Mouse (Mus musculus) gastrocnemius, adult 8-10 months (tissue): ENCODE data around the gene Slc22a6. TPM values are rescaled to one million over a fixed set of nuclear protein-coding genes. Genes with fewer than 3 reads are reported as not detected.

Source experiments
- total RNA-seq, 4 experiments: library from RNA; stranded (reverse); gene quantifications; 2 replicates each; pipeline ENCODE4 v1.2.4; 2022

Slc22a6 gene
- total RNA-seq, 4 experiments from 2014 or later, result not detected

Other genes starting within 250 kb of the Slc22a6 start
- gene Slc22a30, start 212.9 kb upstream of the Slc22a6 start, total RNA-seq, result not detected
- not detected for gene Slc22a8, start 26.8 kb upstream of the Slc22a6 start, total RNA-seq
- not detected for gene Chrm1, start 45.8 kb downstream of the Slc22a6 start, total RNA-seq
- 10 to 100 TPM; 29.7 to 37.0 (median 31.1) TPM for gene Slc3a2, start 105.3 kb downstream of the Slc22a6 start, total RNA-seq
- 10 to 100 TPM; 14.0 to 16.7 (median 14.9) TPM for gene Wdr74, start 117.8 kb downstream of the Slc22a6 start, total RNA-seq
- not detected for gene 1700092M07Rik, start 122.7 kb downstream of the Slc22a6 start, total RNA-seq
- 10 to 100 TPM; 12.3 to 19.8 (median 14.9) TPM for gene Stx5a, start 123.4 kb downstream of the Slc22a6 start, total RNA-seq
- gene Nxf1, start 139.0 kb downstream of the Slc22a6 start, total RNA-seq, result 10 to 100 TPM; 24.0 to 34.0 (median 27.7) TPM
- gene Tmem223, start 153.0 kb downstream of the Slc22a6 start, total RNA-seq, result 100 to 1,000 TPM in 3 of 4 experiments, 10 to 100 TPM in 1; 99.3 to 133 (median 107) TPM
- gene Tmem179b, start 156.4 kb downstream of the Slc22a6 start, total RNA-seq, result 10 to 100 TPM in 1 of 4 experiments, 1 to 10 TPM in 3; 6.9 to 10.3 (median 8.8) TPM
- gene Taf6l, start 168.4 kb downstream of the Slc22a6 start, total RNA-seq, result 1 to 10 TPM; 3.6 to 5.0 (median 4.6) TPM
- gene Polr2g, start 180.5 kb downstream of the Slc22a6 start, total RNA-seq, result 10 to 100 TPM; 36.0 to 42.5 (median 37.7) TPM
- 1 to 10 TPM in 1 of 4 experiments, under 1 TPM in 3; 0.82 to 1.1 (median 0.90) TPM for gene Zbtb3, start 184.5 kb downstream of the Slc22a6 start, total RNA-seq
- 10 to 100 TPM; 11.4 to 12.7 (median 11.9) TPM for gene Ttc9c, start 201.3 kb downstream of the Slc22a6 start, total RNA-seq
- 10 to 100 TPM; 38.1 to 45.6 (median 44.3) TPM for gene Hnrnpul2, start 202.0 kb downstream of the Slc22a6 start, total RNA-seq
- 1 to 10 TPM in 1 of 4 experiments, not detected in 3; 2.0 TPM for gene AC129217.1, start 211.7 kb downstream of the Slc22a6 start, total RNA-seq
- gene Bscl2, start 219.4 kb downstream of the Slc22a6 start, total RNA-seq, result 10 to 100 TPM; 14.7 to 23.9 (median 20.0) TPM
- gene Gng3, start 221.2 kb downstream of the Slc22a6 start, total RNA-seq, result not detected
- gene Lrrn4cl, start 232.7 kb downstream of the Slc22a6 start, total RNA-seq, result 1 to 10 TPM; 5.3 to 8.8 (median 7.0) TPM